Mouse (Mus musculus): Measurements from ENCODE around the gene Gm12695. TPM values are rescaled to one million over a fixed set of nuclear protein-coding genes. Genes with fewer than 3 reads are reported as not detected.

The Gm12695 gene
- polyA plus RNA-seq, 1 experiment from 2014 or later = not detected

DNA sequence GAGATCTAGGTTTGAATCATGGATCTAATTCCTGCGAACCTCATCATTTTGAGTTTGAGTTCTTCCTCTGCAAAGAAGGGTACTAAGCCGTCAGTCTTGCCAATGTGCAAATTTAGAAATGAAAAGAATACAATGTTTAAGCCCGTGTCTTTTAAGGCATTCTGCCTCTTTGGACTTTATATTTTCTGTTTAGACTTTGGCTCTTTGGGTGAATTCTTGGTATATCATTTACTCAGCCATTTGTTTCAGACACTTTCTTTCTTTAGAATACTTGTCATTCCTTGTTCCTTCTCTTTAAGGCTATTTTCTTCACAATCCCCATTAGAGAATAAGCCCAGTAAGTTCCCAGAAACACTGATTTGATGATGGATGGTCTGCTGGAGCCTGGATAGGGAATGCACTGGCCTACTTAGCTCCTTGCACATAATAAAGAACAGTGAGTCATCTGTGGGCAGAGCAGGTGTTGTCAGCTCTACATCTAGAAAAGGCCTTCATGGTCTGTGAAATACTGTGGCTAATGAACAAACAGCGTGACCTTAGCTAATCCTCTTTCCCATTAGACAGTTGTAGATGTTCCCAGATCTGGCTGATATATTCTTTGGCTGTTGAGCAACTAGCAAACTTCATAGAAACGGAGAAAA, 59.5 kb downstream of the Gm12695 start:
- H3K36me3 ChIP-seq (ENCODE audit: inconsistent target) = no peaks in the 10 kb centered on the region
- 73% methylated on average over 5 of the region's 5 CpGs for WGBS (ENCODE audit: missing documents)
- H3K79me2 ChIP-seq (ENCODE audit: inconsistent target) = no peaks in the 10 kb centered on the region
- H3K4me3 ChIP-seq (ENCODE audit: inconsistent target) = no peak overlapping the region
- no peak overlapping the region for H3K27ac ChIP-seq

DNA sequence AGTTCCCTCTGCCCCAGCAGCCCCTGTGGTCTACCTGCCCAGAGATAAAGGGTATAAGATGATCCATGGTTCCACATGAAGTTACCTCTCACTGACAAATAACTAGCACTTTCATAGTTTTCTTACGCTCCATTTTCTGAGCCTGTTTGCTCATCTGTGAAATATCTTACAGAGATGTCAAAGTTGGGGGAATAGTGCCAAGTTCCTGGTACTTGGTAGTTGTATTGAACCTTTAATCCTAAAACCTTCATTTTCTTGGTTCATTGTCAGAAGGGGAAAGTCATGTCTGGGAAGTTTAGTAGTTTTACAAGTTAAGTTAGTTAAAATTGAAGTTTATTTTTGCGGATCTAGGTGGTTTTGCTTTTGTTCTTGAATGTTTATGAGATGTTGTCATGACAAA, 62.7 kb downstream of the Gm12695 start:
- no peaks in the 10 kb centered on the region for H3K79me2 ChIP-seq (ENCODE audit: inconsistent target)
- 100% methylated on average over 2 of the region's 2 CpGs for WGBS (ENCODE audit: missing documents)
- H3K36me3 ChIP-seq (ENCODE audit: inconsistent target) = no peaks in the 10 kb centered on the region
- no peak overlapping the region for H3K4me3 ChIP-seq (ENCODE audit: inconsistent target)
- H3K27ac ChIP-seq = no peak overlapping the region

DNA sequence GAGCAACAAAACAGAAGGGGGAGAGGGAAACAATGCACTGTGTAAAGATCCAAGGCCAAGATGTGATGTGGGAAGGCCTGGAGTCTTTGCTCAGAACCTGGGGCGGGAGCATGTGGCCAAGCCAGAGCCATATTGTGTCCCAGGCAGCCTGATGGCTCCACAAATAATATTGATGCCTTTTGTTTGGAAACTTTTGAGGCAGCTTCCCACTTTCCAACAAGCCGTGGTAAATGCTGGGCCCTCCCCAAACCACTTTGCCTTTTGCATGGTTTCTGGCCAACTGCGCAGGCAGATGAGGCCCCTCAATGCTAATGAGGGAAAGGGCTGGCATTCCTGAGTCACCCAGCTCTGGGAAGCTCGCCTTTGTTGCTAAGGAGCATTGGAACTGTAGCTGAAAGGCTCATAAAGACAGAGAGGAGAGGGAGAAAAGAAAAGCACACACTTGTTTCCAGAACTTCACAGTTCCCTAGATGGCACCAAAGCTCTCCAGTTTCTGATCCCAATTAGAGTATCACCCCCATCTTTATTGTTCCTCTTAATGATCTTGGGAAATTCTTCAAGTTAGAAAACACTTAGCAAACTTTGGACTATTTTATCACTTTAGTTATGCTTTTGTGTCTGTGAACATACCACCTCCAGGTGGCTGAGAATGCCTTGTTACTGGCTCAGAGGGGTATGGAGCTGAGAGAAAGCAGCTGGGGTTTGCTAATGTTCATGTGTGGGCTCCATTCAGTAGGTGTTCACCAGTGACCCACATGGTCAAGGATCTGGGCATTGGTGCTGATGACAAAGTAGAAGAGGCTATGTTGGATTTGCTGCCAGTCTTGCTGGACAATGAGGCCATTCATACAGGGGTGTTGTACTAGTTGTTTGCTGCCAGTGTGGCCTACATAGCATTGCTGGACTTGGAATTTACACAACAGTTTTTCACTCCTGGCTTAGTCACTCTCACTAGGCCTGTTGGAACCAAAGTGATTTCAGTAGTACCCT, 65.7 kb downstream of the Gm12695 start:
- H3K36me3 ChIP-seq (ENCODE audit: inconsistent target) = no peaks in the 10 kb centered on the region
- no peak overlapping the region for H3K4me3 ChIP-seq (ENCODE audit: inconsistent target)
- H3K79me2 ChIP-seq (ENCODE audit: inconsistent target) = no peaks in the 10 kb centered on the region
- 83% methylated on average over 4 of the region's 4 CpGs for WGBS (ENCODE audit: missing documents)
- H3K27ac ChIP-seq = no peak overlapping the region

DNA sequence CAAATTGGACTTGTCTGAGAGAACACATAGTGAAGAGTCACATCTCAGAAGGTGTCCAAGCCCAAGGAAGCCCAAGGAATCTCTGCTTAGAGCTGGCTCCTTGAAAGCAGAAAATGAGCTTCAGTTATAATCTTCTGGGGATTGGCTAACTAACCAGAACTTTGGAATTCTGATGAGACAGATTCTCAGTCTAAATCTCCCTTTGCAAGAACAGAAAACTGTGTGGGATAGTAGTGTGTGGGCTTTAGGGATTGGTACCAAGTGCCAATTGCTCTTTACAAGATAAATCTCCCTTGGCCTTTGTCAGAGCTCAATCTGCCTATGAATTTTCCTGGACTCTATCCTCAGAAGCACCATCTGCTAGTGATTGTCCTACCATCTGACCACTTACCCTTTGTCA, 66.5 kb downstream of the Gm12695 start:
- Histone ChIP-seq H3K36me3 (ENCODE audit: inconsistent target) (no peaks in the 10 kb centered on the region), H3K79me2 (ENCODE audit: inconsistent target) (no peaks in the 10 kb centered on the region), H3K27ac (no peak overlapping the region), H3K4me3 (ENCODE audit: inconsistent target) (no peak overlapping the region)

DNA sequence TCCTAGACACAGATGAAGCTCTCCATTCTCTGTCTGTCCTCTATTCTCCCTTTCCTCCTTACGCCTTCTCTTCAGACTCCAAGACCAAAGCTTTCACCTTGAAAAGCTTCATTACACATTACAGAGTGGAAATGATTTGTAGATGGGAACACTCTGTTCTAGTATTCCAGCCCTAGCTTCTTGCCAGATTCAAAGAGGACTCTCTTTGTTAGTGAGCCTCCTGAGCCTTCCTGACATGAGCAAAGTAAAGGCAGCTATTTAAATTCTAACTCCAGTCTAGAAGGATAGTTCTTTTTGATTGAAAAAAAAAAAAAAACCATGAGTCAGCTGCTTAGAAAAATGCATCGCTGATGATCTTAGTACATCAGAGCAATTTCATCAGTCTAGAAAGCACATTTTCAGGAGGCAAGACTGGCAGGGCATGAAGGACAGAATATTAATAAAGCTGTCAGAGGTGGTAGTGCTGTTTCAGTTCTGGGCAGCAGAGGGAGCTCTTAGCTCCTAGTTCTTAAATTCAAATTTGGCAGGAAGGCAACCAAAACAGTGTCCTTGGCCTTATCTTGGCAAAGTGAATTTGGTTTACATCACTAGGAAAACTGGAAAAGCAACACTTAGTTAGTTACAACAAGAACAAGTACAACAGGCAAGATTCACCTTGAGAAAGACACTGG, 79.6 kb downstream of the Gm12695 start:
- 60% methylated on average over 2 of the region's 2 CpGs for WGBS (ENCODE audit: missing documents)
- no peaks in the 10 kb centered on the region for H3K79me2 ChIP-seq (ENCODE audit: inconsistent target)
- H3K36me3 ChIP-seq (ENCODE audit: inconsistent target) = no peaks in the 10 kb centered on the region
- H3K27ac ChIP-seq = no peak overlapping the region
- no peak overlapping the region for H3K4me3 ChIP-seq (ENCODE audit: inconsistent target)

DNA sequence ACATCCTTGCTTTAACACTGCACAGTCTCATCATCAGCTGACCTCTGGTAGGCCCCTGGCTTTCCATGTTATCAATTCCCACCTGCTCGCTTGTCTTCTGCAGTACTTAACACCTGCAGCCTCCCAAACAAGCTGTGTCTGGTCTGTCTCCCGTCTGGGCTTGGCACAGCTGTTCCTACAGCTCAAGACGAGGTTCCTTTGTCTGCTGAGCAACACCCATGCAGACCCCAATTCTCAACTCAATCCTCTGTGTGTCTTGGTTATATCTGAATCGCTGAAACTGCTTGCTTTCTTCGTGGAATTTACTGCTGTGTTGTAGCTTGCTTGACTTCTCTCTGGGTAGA, 86.8 kb downstream of the Gm12695 start:
- WGBS (ENCODE audit: missing documents) = 87% methylated on average over 5 of the region's 5 CpGs
- Histone ChIP-seq H3K79me2 (ENCODE audit: inconsistent target) (no peaks in the 10 kb centered on the region), H3K4me3 (ENCODE audit: inconsistent target) (no peak overlapping the region), H3K27ac (no peak overlapping the region), H3K36me3 (ENCODE audit: inconsistent target) (no peaks in the 10 kb centered on the region)

DNA sequence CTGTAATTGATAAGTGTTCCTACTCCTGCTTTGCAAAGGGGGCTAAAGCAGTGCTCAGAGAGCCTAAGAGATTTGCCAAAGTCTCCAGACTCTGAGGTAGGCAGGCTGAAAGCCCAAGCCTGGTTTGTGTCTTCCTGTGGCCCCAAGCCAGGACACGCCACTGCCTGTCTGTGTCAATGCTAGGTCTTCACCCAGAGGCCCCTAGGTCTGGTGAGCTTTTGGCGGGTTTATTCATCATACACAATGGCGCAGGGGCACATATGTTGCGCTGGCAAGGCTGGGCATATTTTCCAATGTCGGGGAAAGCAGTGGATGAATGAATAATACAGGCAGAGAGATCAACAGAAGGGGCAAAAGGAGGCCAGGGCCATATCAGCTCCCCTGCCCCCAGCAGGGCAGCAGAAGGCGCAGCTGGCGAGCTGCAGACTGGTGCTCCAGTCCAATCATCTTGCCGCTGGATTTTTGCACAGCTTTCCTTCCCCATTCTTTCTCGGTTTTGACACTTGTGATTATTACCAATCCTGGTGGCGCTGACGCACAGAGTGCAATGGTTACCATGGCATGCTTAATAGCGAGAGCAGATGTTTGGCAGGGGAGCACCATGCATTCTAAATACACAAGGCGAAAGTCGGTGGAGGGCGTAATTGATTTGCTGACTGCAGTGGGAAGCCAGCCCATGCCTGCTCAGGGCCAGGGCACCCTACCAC, 87.3 kb downstream of the Gm12695 start:
- no peak overlapping the region for H3K27ac ChIP-seq
- 88% methylated on average over 15 of the region's 15 CpGs for WGBS (ENCODE audit: missing documents)
- H3K79me2 ChIP-seq (ENCODE audit: inconsistent target) = no peaks in the 10 kb centered on the region
- no peak overlapping the region for H3K4me3 ChIP-seq (ENCODE audit: inconsistent target)
- no peaks in the 10 kb centered on the region for H3K36me3 ChIP-seq (ENCODE audit: inconsistent target)

DNA sequence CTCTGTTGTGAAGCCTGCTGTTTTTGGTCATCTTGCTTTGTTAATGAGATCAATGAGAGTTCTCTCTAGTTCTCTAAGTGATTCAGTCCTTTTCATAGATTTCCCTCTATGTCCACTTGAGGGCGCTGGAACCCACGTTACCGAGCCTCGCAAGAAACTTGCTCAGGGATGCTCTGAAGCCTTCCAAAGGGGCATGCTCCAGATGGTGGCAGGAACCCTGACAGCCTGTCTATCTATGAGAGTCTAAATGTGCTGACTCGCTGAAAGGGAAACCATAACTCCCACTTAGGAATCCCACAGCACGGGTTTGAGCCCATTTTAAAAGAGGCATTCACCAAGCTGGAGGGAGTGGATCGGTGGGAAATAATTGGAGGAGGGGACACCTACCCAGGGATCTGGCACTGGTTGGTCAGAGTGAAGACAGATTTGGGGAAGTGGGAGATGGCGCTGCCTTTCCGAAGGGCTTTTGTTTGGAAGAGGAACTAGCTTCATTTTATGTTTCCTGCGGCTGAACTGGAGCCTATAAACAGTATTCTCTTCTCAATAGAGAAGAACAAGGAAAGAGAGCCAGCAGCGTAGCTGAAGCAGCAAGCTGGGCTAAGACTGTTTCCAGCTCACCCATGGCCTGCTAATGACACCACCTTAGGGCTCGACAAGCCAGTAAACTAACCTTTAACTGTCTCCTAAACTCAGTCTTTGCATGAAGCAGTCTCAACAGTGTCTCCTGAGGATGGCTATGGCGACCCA, 88.2 kb downstream of the Gm12695 start:
- no peaks in the 10 kb centered on the region for H3K79me2 ChIP-seq (ENCODE audit: inconsistent target)
- H3K36me3 ChIP-seq (ENCODE audit: inconsistent target) = no peaks in the 10 kb centered on the region
- H3K4me3 ChIP-seq (ENCODE audit: inconsistent target) = no peak overlapping the region
- no peak overlapping the region for H3K27ac ChIP-seq
- WGBS (ENCODE audit: missing documents) = 9% methylated on average over 13 of the region's 13 CpGs

DNA sequence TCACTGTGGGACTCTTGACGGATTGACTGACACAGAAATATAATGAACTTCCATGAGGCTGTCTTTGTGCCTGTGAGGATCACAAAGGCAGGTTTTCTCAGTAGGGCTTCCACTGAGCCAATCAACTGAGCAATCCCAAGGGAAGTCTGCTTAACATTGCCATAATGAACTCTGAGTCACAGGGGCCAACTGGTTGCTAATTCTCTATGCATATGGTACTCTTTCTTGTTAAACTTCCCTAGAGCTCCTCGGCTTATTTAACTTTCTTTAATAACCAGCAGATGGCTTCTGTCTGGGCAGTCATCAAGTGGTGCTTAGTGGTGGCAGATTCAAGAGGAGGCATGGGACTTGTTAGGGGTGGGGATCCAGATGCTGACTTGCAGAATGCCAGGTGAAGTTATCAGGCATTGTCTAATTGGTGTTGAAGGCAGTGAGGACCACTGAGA, 97.6 kb downstream of the Gm12695 start:
- Histone ChIP-seq H3K79me2 (ENCODE audit: inconsistent target) (no peaks in the 10 kb centered on the region), H3K27ac (no peak overlapping the region), H3K36me3 (ENCODE audit: inconsistent target) (no peaks in the 10 kb centered on the region), H3K4me3 (ENCODE audit: inconsistent target) (no peak overlapping the region)
- WGBS (ENCODE audit: missing documents) = 74% methylated on average over 2 of the region's 2 CpGs

DNA sequence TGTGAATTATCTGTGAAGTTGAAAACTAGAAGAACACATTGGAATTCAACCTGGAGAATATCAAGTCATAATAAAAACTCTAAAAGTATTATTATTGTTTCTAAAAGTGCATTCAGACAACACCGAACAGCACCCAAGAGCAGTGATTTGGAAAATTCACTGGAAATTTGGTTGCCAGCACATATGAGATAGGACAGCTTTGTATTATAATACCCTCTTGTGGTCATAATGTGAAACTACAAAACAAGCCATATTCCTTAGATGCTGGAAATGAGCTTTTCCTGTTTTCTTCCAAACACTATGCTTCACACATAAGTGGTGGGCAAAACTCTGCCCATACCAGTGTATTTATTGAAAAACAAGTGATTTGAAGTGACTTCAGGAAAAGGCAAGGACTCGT, 101.5 kb downstream of the Gm12695 start:
- 48% methylated on average over 2 of the region's 2 CpGs for WGBS (ENCODE audit: missing documents)
- Histone ChIP-seq H3K27ac (no peak overlapping the region), H3K79me2 (ENCODE audit: inconsistent target) (no peaks in the 10 kb centered on the region), H3K4me3 (ENCODE audit: inconsistent target) (no peak overlapping the region), H3K36me3 (ENCODE audit: inconsistent target) (no peaks in the 10 kb centered on the region)

DNA sequence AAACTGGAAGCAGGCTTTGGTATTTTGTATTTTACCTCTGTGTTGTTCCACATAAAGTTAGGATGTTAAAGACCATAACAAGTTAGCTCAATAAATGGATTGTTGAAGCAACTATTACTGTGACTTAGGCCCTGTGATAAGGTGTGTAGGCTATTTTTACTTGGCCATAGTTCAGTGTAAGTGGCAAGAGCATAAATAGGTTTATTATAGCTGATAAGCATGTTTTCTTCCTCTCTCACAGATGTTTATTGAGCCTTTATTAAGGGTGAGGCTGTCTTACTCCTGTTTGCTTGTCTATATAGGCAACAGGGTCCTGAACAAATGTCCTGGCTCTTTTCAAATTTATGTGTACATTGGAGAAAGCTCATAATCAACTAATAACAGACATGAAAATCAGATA, 104.0 kb downstream of the Gm12695 start:
- Histone ChIP-seq H3K4me3 (ENCODE audit: inconsistent target) (no peak overlapping the region), H3K79me2 (ENCODE audit: inconsistent target) (no peaks in the 10 kb centered on the region), H3K27ac (no peak overlapping the region), H3K36me3 (ENCODE audit: inconsistent target) (no peaks in the 10 kb centered on the region)

DNA sequence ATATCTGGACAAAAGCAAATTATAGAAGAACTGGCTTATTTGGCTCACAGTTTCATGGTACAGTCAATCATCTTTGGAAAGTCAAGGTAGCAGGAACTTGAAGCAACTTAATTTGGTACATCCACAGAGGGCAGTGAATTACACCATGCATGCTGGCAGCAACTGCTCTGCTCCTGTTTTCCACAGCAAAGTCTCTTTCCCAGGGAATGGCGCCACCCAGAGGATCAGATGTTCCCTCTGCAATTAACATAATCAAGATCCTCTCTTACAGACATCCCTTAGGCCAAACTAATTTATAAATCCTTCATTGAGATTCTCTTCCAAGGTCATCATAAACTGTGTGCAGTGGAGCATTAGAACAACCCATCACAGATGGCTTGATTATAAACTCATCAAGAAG, 104.8 kb downstream of the Gm12695 start:
- H3K79me2 ChIP-seq (ENCODE audit: inconsistent target) = no peaks in the 10 kb centered on the region
- H3K27ac ChIP-seq = no peak overlapping the region
- no peak overlapping the region for H3K4me3 ChIP-seq (ENCODE audit: inconsistent target)
- no peaks in the 10 kb centered on the region for H3K36me3 ChIP-seq (ENCODE audit: inconsistent target)
- 58% methylated on average over 1 of the region's 1 CpGs for WGBS (ENCODE audit: missing documents)
